9 mouse cellular contexts compared by ENCODE assay signal in genomic region chr10:68192824-68193255, GRCm38 (mm10).
A peak's percentile ranks its signal among the peaks of the same experiment; 100 is the strongest.
DNase-seq lines count a peak whose midpoint lies in the region; ATAC-seq and TF ChIP-seq lines count a peak whose summit lies in the region.
"Had no signal": no experiment of that assay in that cellular context is flagged by ENCODE, and none has a peak within 500 bp of the region (broad histone marks: within the 10 kb centered on the region; RNA-seq: fewer than 3 reads in every experiment).

No protein-coding gene starts in this region.

- TF ChIP-seq CTCF in left cerebral cortex, adult 2 months (IDR thresholded peaks at IDR 0.05): no peak

- H3K9me3 ChIP-seq in stomach, embryonic 15.5 days: no peaks in the 10 kb centered on the region
- H3K9me3 ChIP-seq: midbrain, embryonic 12.5 days had no signal

- no peak for DNase-seq in left cerebral cortex, adult 2 months (ENCODE audit: extremely low spot score in 1 of 2, low spot score in 2 of 2)
- DNase-seq in left cerebral cortex, adult 8-10 months (ENCODE audit: low spot score in 2 of 2): no peak
- peak; percentile 78 for DNase-seq in brain, adult 2 months (ENCODE audit: low read depth, low spot score)
- peak; percentile 71 for DNase-seq in heart, adult 8-10 months (ENCODE audit: low spot score)
- DNase-seq in kidney, postnatal 10 days: peak; percentile 27
- no peak for DNase-seq in frontal cortex, postnatal 25 days (ENCODE audit: low spot score in 2 of 2)
- no peak for DNase-seq in embryo, embryonic 10 days (ENCODE audit: low spot score)

- H3K27ac ChIP-seq in left cerebral cortex, adult 2 months: peak overlapping the region; percentile 77
- H3K27ac ChIP-seq in stomach, embryonic 15.5 days: peak overlapping the region; percentile 75
- H3K27ac ChIP-seq: midbrain, embryonic 12.5 days had no signal

- no peak overlapping the region for H3K9ac ChIP-seq in stomach, embryonic 15.5 days
- H3K9ac ChIP-seq: midbrain, embryonic 12.5 days had no signal

- ATAC-seq in stomach, embryonic 15.5 days (ENCODE audit: insufficient read depth, low FRiP score, low read depth): no peak

- no peaks in the 10 kb centered on the region for H3K36me3 ChIP-seq in stomach, embryonic 15.5 days
- H3K36me3 ChIP-seq: midbrain, embryonic 12.5 days had no signal

- no peaks in the 10 kb centered on the region for H3K27me3 ChIP-seq in stomach, embryonic 15.5 days (replicated peaks)
- H3K27me3 ChIP-seq: midbrain, embryonic 12.5 days had no signal

- peak overlapping the region; percentile 25; the same call in 1 of the 2 replicates for H3K4me2 ChIP-seq in stomach, embryonic 15.5 days
- H3K4me2 ChIP-seq: midbrain, embryonic 12.5 days had no signal

- H3K4me1 ChIP-seq in stomach, embryonic 15.5 days: peaks cover 10% of the 10 kb centered on the region

- intact Hi-C loops in left cerebral cortex, adult 2 months (cut with DNase I): loop anchor here (2.0 kb wide), 1 partner anchor 84 kb away; no protein-coding TSS in a partner anchor

- H3K4me3 ChIP-seq in left cerebral cortex, adult 2 months: no peak overlapping the region
- no peak overlapping the region for H3K4me3 ChIP-seq in stomach, embryonic 15.5 days (replicated peaks)
- H3K4me3 ChIP-seq: midbrain, embryonic 12.5 days had no signal

- 30% methylated on average over 3 of the region's 3 CpGs for WGBS in stomach, embryonic 15.5 days

Comparison
In these comparisons a context has a peak if more than half of its experiments do, and no peak if none do; other contexts are left out.
1. DNase-seq: peak in brain, adult 2 months (single experiment), heart, adult 8-10 months (single experiment) and kidney, postnatal 10 days (single experiment); none in left cerebral cortex, adult 2 months (0 of 2), left cerebral cortex, adult 8-10 months (0 of 2), frontal cortex, postnatal 25 days (0 of 2) and embryo, embryonic 10 days (single experiment).